15 mouse cellular contexts compared by ENCODE assay signal in genomic region chr6:144338221-144338620, GRCm38 (mm10).
"Had no signal": no experiment of that assay in that cellular context is flagged by ENCODE, and none has a peak within 500 bp of the region (broad histone marks: within the 10 kb centered on the region; RNA-seq: fewer than 3 reads in every experiment).

No protein-coding gene starts in this region.

- H3K36me3 ChIP-seq: limb, embryonic 12.5 days; liver, embryonic 13.5 days; neural tube, embryonic 15.5 days had no signal

- H3K4me3 ChIP-seq: limb, embryonic 12.5 days; liver, embryonic 13.5 days; myocyte; neural tube, embryonic 15.5 days had no signal

- ATAC-seq: liver, postnatal 0 days had no signal

- H3K27ac ChIP-seq: kidney, postnatal 0 days; limb, embryonic 12.5 days; liver, embryonic 13.5 days; macrophage; neural tube, embryonic 15.5 days had no signal

- H3K4me2 ChIP-seq: limb, embryonic 12.5 days; liver, embryonic 13.5 days had no signal

- H3K27me3 ChIP-seq: limb, embryonic 12.5 days; liver, embryonic 13.5 days had no signal

- H3K9ac ChIP-seq: limb, embryonic 12.5 days; liver, embryonic 13.5 days; liver, postnatal 0 days; neural tube, embryonic 15.5 days had no signal

- H3K9me3 ChIP-seq: neural tube, embryonic 15.5 days had no signal

- H3K4me1 ChIP-seq: limb, embryonic 12.5 days; liver, embryonic 13.5 days had no signal

- DNase-seq: kidney, postnatal 36 days; layer of hippocampus, adult 9-11 months; liver; liver, embryonic 13.5 days; liver, postnatal 0 days; lung, postnatal 14 days; right cerebral cortex, postnatal 4 days; spleen, adult 18-20 months; thymus, adult 18-20 months; thymus, postnatal 14 days had no signal
